In the genomic region with DNA sequence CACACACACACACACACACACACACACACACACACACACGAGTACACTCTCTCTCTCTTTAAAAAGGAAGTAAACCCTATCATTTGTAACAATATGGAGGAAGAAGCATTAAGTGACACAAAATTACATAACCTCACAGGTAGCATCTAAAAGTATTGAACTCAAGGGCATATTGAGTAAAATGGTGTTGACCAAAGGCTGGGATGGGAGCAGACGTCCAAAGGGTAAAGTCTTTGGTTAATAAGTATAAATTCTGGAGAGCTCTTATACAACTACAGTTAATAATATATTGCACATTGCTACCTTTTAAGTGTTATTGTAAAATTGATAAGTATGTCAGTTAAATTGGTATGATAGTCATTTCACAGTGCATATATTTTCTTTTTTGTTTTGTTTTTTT, we compare ENCODE assay signal across 25 mouse cellular contexts. TPM values are rescaled to one million over a fixed set of nuclear protein-coding genes. Genes with fewer than 3 reads are reported as not detected.
DNase-seq lines count a peak whose midpoint lies in the region; ATAC-seq and TF ChIP-seq lines count a peak whose summit lies in the region.
"Had no signal": no experiment of that assay in that cellular context is flagged by ENCODE, and none has a peak within 500 bp of the region (broad histone marks: within the 10 kb centered on the region; RNA-seq: fewer than 3 reads in every experiment).

No protein-coding gene starts in this region.

- H3K9me3 ChIP-seq in kidney, embryonic 15.5 days (replicated peaks) = no peaks in the 10 kb centered on the region
- H3K9me3 ChIP-seq in kidney, embryonic 14.5 days (ENCODE audit: control insufficient read depth, low read length) = no peaks in the 10 kb centered on the region
- H3K9me3 ChIP-seq in liver, postnatal 0 days (ENCODE audit: low read length) = no peaks in the 10 kb centered on the region
- H3K9me3 ChIP-seq: embryonic facial prominence, embryonic 10.5 days; embryonic facial prominence, embryonic 12.5 days; forebrain, embryonic 13.5 days; forebrain, embryonic 15.5 days; G1E had no signal

- H3K36me3 ChIP-seq in kidney, adult 2 months (ENCODE audit: control insufficient read depth, insufficient read depth, low read length) = no peaks in the 10 kb centered on the region
- no peaks in the 10 kb centered on the region for H3K36me3 ChIP-seq in kidney, embryonic 15.5 days
- H3K36me3 ChIP-seq in kidney, embryonic 14.5 days (ENCODE audit: control insufficient read depth, insufficient read depth, low read length) = no peaks in the 10 kb centered on the region
- H3K36me3 ChIP-seq in liver, postnatal 0 days (replicated peaks; ENCODE audit: insufficient read depth, low read length) = no peaks in the 10 kb centered on the region
- H3K36me3 ChIP-seq: embryonic facial prominence, embryonic 10.5 days; embryonic facial prominence, embryonic 12.5 days; forebrain, embryonic 15.5 days; G1E had no signal

- no peak for TF ChIP-seq EP300 in liver, postnatal 0 days (IDR thresholded peaks at IDR 0.05; ENCODE audit: low read depth)

- peak; percentile 52 for DNase-seq in kidney, adult 2 months
- DNase-seq in kidney, adult 9 months = peak; percentile 60
- no peak for DNase-seq in liver, postnatal 0 days
- DNase-seq in liver = no peak
- DNase-seq: adrenal gland, adult 8-10 months; adrenal gland, postnatal 14 days; adrenal gland, postnatal 36 days; B cell, adult 2 months; cerebellum, adult 11-12 months; cerebellum, adult 2 months; cerebellum, adult 9-10 months; cerebellum, postnatal 10 days; cerebellum, postnatal 25 days had no signal

- no peak overlapping the region for H3K4me2 ChIP-seq in kidney, embryonic 15.5 days
- H3K4me2 ChIP-seq in kidney, embryonic 14.5 days (replicated peaks; ENCODE audit: low read depth, low read length) = no peak overlapping the region
- no peak overlapping the region for H3K4me2 ChIP-seq in liver, postnatal 0 days (ENCODE audit: low read depth, low read length)
- H3K4me2 ChIP-seq: embryonic facial prominence, embryonic 12.5 days; forebrain, embryonic 13.5 days; forebrain, embryonic 15.5 days had no signal

- peaks cover 3% of the 10 kb centered on the region; the same call in 1 of the 2 replicates for H3K4me1 ChIP-seq in kidney, adult 2 months (ENCODE audit: control insufficient read depth, insufficient read depth, low read length)
- H3K4me1 ChIP-seq in kidney, embryonic 15.5 days = no peaks in the 10 kb centered on the region
- no peaks in the 10 kb centered on the region for H3K4me1 ChIP-seq in kidney, embryonic 14.5 days (ENCODE audit: control insufficient read depth, insufficient read depth, low read length)
- H3K4me1 ChIP-seq in liver, postnatal 0 days (ENCODE audit: insufficient read depth) = no peaks in the 10 kb centered on the region
- H3K4me1 ChIP-seq: embryonic facial prominence, embryonic 10.5 days; embryonic facial prominence, embryonic 12.5 days; forebrain, embryonic 13.5 days; forebrain, embryonic 15.5 days had no signal

- H3K9ac ChIP-seq in kidney, embryonic 15.5 days = no peak overlapping the region
- H3K9ac ChIP-seq in kidney, embryonic 14.5 days (ENCODE audit: low read depth, low read length) = no peak overlapping the region
- H3K9ac ChIP-seq in liver, postnatal 0 days (replicated peaks) = no peak overlapping the region
- H3K9ac ChIP-seq: embryonic facial prominence, embryonic 12.5 days; forebrain, embryonic 13.5 days; forebrain, embryonic 15.5 days had no signal

- H3K27ac ChIP-seq in kidney, adult 2 months (ENCODE audit: insufficient read depth, low read depth, low read length) = peak overlapping the region; percentile 78; the same call in 1 of the 2 replicates
- H3K27ac ChIP-seq in kidney, embryonic 15.5 days = no peak overlapping the region
- H3K27ac ChIP-seq in kidney, embryonic 14.5 days (ENCODE audit: low read depth, low read length) = no peak overlapping the region
- no peak overlapping the region for H3K27ac ChIP-seq in liver, postnatal 0 days (ENCODE audit: low read depth)
- H3K27ac ChIP-seq: embryonic facial prominence, embryonic 10.5 days; embryonic facial prominence, embryonic 12.5 days; forebrain, embryonic 13.5 days; forebrain, embryonic 15.5 days had no signal

- H3K27me3 ChIP-seq in kidney, adult 2 months (replicated peaks; ENCODE audit: control insufficient read depth, insufficient read depth, low read length) = no peaks in the 10 kb centered on the region
- no peaks in the 10 kb centered on the region for H3K27me3 ChIP-seq in kidney, embryonic 15.5 days
- H3K27me3 ChIP-seq in kidney, embryonic 14.5 days (ENCODE audit: control insufficient read depth, insufficient read depth, low read length) = no peaks in the 10 kb centered on the region
- H3K27me3 ChIP-seq in liver, postnatal 0 days (ENCODE audit: insufficient read depth, low read length) = no peaks in the 10 kb centered on the region
- H3K27me3 ChIP-seq: CH12.LX; embryonic facial prominence, embryonic 12.5 days; forebrain, embryonic 13.5 days; forebrain, embryonic 15.5 days had no signal

- TF ChIP-seq CTCF in kidney, adult 2 months (conservative IDR thresholded peaks at IDR 0.05; ENCODE audit: insufficient read depth, insufficient read length, low read depth, low read length) = no peak
- no peak for TF ChIP-seq CTCF in liver, postnatal 0 days (IDR thresholded peaks at IDR 0.05; ENCODE audit: low read depth)

- ATAC-seq in kidney, embryonic 15.5 days (replicated peaks; ENCODE audit: low FRiP score) = no peak
- no peak for ATAC-seq in kidney, embryonic 14.5 days (ENCODE audit: low FRiP score, low TSS enrichment)
- peak; percentile 48 for ATAC-seq in liver, postnatal 0 days
- ATAC-seq: activated CD4-positive, CD25-positive, alpha-beta regulatory T cell, adult 4 months; CD4-positive, CD25-positive, alpha-beta regulatory T cell, adult 4 months; forebrain, embryonic 13.5 days; forebrain, embryonic 15.5 days; Patski had no signal

- TF ChIP-seq POLR2A in kidney, adult 2 months (IDR thresholded peaks at IDR 0.05; ENCODE audit: low read depth, low read length) = no peak

- 43% methylated on average over 2 of the region's 2 CpGs for WGBS in kidney, adult 2 months
- WGBS in kidney, embryonic 15.5 days = 71% methylated on average over 2 of the region's 2 CpGs
- 82% methylated on average over 2 of the region's 2 CpGs for WGBS in kidney, embryonic 14.5 days
- 46% methylated on average over 2 of the region's 2 CpGs for WGBS in liver, postnatal 0 days (ENCODE audit: insufficient replicate concordance)

- no peak overlapping the region for H3K4me3 ChIP-seq in kidney, adult 2 months (ENCODE audit: insufficient read depth, low read depth, low read length)
- no peak overlapping the region for H3K4me3 ChIP-seq in kidney, embryonic 15.5 days (replicated peaks)
- H3K4me3 ChIP-seq in kidney, embryonic 14.5 days (ENCODE audit: low read length) = no peak overlapping the region
- no peak overlapping the region for H3K4me3 ChIP-seq in liver, postnatal 0 days (ENCODE audit: low read depth, low read length)
- H3K4me3 ChIP-seq: embryonic facial prominence, embryonic 10.5 days; embryonic facial prominence, embryonic 12.5 days; forebrain, embryonic 13.5 days; forebrain, embryonic 15.5 days had no signal

RNA-seq across cellular contexts. Expression of a gene that starts 39.9 kb away (rescaled TPM):
- not detected in 2 replicates for polyA plus RNA-seq in kidney, adult 2 months (2012; rRNA removed)
- not detected in 2 replicates for polyA plus RNA-seq in kidney, embryonic 15.5 days (2015; fragmentation: Nextera tagmentation; extraction: Ambion mirVana)
- not detected in 2 replicates for polyA plus RNA-seq in kidney, embryonic 14.5 days (2014; fragmentation: Nextera tagmentation; extraction: Ambion mirVana)
- polyA plus RNA-seq in liver, postnatal 0 days (2015; fragmentation: Nextera tagmentation; extraction: Ambion mirVana) = not detected in 2 replicates
- polyA plus RNA-seq: activated CD4-positive, CD25-positive, alpha-beta regulatory T cell, adult 4 months; CD4-positive, CD25-positive, alpha-beta regulatory T cell, adult 4 months; embryonic facial prominence, embryonic 10.5 days; embryonic facial prominence, embryonic 12.5 days; forebrain, embryonic 11.5 days; forebrain, embryonic 13.5 days; forebrain, embryonic 15.5 days; G1E; Patski had no signal

Comparison
In these comparisons a context has a peak if more than half of its experiments do, and no peak if none do; other contexts are left out.
1. DNase-seq: peak in kidney, adult 2 months (single experiment) and kidney, adult 9 months (single experiment); none in liver, postnatal 0 days (single experiment) and liver (single experiment).